Mouse (Mus musculus): ENCODE measurements around the gene Ubxn11. TPM values are rescaled to one million over a fixed set of nuclear protein-coding genes. Genes with fewer than 3 reads are reported as not detected.

Ubxn11 gene
- polyA plus RNA-seq, 1 experiment from 2014 or later, result 13.3 TPM

DNA sequence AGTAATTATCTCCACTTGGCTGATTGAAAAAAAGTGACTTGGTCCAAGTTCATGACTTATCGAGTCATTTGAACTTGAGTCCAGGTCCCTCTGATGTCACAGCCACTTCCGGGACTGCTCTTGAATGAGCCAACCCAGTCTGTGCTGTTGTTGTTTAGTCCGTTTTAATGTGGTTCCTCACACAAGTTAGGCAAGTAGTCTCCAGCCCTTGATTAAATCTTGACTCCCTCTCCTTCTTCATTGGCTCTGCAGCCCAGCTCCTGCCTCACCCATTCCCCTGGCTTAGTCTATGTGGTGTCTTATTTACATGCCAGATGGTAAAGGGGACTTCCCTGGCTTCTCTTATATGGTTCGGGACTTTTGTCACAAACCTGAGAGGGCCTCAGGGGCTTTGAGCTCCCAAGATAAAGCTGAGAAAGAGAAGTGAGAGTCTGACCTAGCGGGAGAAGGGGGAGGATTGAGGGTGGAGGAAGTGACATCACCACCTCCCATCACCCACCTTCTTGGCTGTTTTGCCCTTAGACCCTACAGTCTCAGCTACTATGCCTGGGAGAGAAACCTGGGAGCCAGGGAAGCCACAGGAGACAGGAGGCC, 5.3 kb upstream of the Ubxn11 start:
- H3K9me3 ChIP-seq (ENCODE audit: control insufficient read depth, low read length), result no peaks in the 10 kb centered on the region
- no peaks in the 10 kb centered on the region for H3K4me1 ChIP-seq (replicated peaks; ENCODE audit: control insufficient read depth, insufficient read depth, low read length)
- WGBS, result 87% methylated on average over 5 of the region's 5 CpGs
- H3K27me3 ChIP-seq (replicated peaks; ENCODE audit: control insufficient read depth, insufficient read depth, low read length), result no peaks in the 10 kb centered on the region
- no peak overlapping the region for H3K9ac ChIP-seq (replicated peaks; ENCODE audit: low read depth, low read length)
- H3K36me3 ChIP-seq (ENCODE audit: control insufficient read depth, insufficient read depth), result no peaks in the 10 kb centered on the region
- no peak overlapping the region for H3K27ac ChIP-seq (ENCODE audit: low read length)
- ATAC-seq, result no peak
- no peak overlapping the region for H3K4me2 ChIP-seq (ENCODE audit: low read length)
- H3K4me3 ChIP-seq (replicated peaks; ENCODE audit: low read length), result no peak overlapping the region

DNA sequence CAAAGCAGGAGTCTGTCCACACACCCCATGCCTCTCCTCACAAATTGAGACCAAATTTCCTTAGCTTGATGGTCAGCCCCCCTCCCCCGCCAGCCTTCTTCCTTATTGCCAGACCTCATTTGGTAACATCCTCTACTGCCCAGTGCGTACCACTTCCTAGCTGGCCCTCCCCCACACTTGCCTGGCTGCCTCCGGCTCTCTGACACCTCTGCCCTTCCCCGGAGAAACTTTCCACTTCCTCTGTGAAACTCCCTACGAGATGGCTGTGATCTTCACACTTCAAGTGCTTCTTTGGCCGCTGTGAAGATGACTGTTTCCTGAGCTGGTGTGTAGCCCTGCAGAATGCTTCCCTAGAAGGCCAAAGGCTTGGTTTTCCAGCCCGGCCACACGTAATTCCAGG, 3.7 kb upstream of the Ubxn11 start:
- Histone ChIP-seq H3K36me3 (ENCODE audit: control insufficient read depth, insufficient read depth) (no peaks in the 10 kb centered on the region), H3K4me3 (replicated peaks; ENCODE audit: low read length) (no peak overlapping the region), H3K9me3 (ENCODE audit: control insufficient read depth, low read length) (no peaks in the 10 kb centered on the region), H3K4me1 (replicated peaks; ENCODE audit: control insufficient read depth, insufficient read depth, low read length) (peaks cover 6% of the 10 kb centered on the region; the same call in 1 of the 2 replicates), H3K4me2 (ENCODE audit: low read length) (no peak overlapping the region), H3K27ac (ENCODE audit: low read length) (no peak overlapping the region), H3K27me3 (replicated peaks; ENCODE audit: control insufficient read depth, insufficient read depth, low read length) (no peaks in the 10 kb centered on the region), H3K9ac (replicated peaks; ENCODE audit: low read depth, low read length) (no peak overlapping the region)
- WGBS, result 78% methylated on average over 8 of the region's 8 CpGs
- no peak for ATAC-seq

DNA sequence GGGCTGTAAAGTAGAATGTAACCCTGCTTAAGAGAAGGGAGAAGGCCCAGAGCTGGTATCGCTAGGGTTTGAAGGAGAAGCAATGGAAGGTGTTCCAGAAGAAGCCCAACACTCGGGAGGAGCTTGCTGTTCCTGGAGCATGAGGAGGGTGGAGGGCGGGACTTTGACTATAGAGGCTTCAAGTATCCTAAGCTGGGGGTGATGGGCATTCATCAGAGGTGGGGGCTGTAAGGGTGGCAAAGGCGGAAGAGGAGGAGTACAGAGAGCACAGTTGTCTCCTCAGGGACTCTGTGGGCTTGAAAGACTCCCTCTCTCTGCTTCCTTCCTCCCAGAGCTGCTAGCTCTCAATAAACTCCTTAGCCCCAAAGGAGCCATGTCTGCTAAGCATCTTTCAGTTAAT, 2.1 kb upstream of the Ubxn11 start:
- Histone ChIP-seq H3K27ac (ENCODE audit: low read length) (no peak overlapping the region), H3K4me3 (replicated peaks; ENCODE audit: low read length) (no peak overlapping the region), H3K36me3 (ENCODE audit: control insufficient read depth, insufficient read depth) (no peaks in the 10 kb centered on the region), H3K9ac (replicated peaks; ENCODE audit: low read depth, low read length) (no peak overlapping the region), H3K4me2 (ENCODE audit: low read length) (no peak overlapping the region), H3K4me1 (replicated peaks; ENCODE audit: control insufficient read depth, insufficient read depth, low read length) (peaks cover 6% of the 10 kb centered on the region; the same call in 1 of the 2 replicates), H3K27me3 (replicated peaks; ENCODE audit: control insufficient read depth, insufficient read depth, low read length) (no peaks in the 10 kb centered on the region), H3K9me3 (ENCODE audit: control insufficient read depth, low read length) (no peaks in the 10 kb centered on the region)
- 78% methylated on average over 4 of the region's 4 CpGs for WGBS
- ATAC-seq, result no peak

DNA sequence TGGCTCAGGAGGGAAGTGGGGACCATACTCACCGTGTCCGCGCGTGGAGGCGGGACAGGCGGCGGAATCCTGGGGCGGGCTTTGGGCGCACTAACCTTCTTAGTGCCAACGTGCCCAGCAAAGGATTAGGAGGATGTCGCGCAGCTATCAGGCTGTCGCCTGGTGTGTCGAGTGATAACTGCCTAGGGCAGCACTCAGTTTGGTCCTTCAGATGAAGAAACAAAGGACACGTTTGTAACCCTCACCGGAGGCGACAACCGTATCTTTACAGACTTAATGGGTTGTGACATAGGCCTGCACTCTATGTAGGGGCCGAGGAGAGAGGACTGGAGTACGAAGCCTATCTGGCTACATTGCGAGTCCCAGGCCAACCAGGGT, 361 bp downstream of the Ubxn11 start:
- Histone ChIP-seq H3K4me1 (replicated peaks; ENCODE audit: control insufficient read depth, insufficient read depth, low read length) (peaks cover 6% of the 10 kb centered on the region; the same call in 1 of the 2 replicates), H3K9ac (replicated peaks; ENCODE audit: low read depth, low read length) (peak overlapping the region; percentile 59), H3K36me3 (ENCODE audit: control insufficient read depth, insufficient read depth) (no peaks in the 10 kb centered on the region), H3K27ac (ENCODE audit: low read length) (peak overlapping the region; percentile 2; the same call in 1 of the 2 replicates), H3K27me3 (replicated peaks; ENCODE audit: control insufficient read depth, insufficient read depth, low read length) (no peaks in the 10 kb centered on the region), H3K4me2 (ENCODE audit: low read length) (peak overlapping the region; percentile 75), H3K4me3 (replicated peaks; ENCODE audit: low read length) (peak overlapping the region; percentile 77), H3K9me3 (ENCODE audit: control insufficient read depth, low read length) (no peaks in the 10 kb centered on the region)
- peak; percentile 31 for ATAC-seq
- 4% methylated on average over 21 of the region's 21 CpGs for WGBS

GRCm38 (mm10) chr4:134106105-134106504, 3.7 kb downstream of the Ubxn11 start:
- WGBS, result 76% methylated on average over 7 of the region's 7 CpGs
- H3K4me1 ChIP-seq (replicated peaks; ENCODE audit: control insufficient read depth, insufficient read depth, low read length), result peaks cover 6% of the 10 kb centered on the region; the same call in 1 of the 2 replicates
- H3K4me3 ChIP-seq (replicated peaks; ENCODE audit: low read length), result no peak overlapping the region
- ATAC-seq, result no peak
- no peak overlapping the region for H3K27ac ChIP-seq (ENCODE audit: low read length)
- H3K27me3 ChIP-seq (replicated peaks; ENCODE audit: control insufficient read depth, insufficient read depth, low read length), result no peaks in the 10 kb centered on the region
- H3K9ac ChIP-seq (replicated peaks; ENCODE audit: low read depth, low read length), result no peak overlapping the region
- no peaks in the 10 kb centered on the region for H3K9me3 ChIP-seq (ENCODE audit: control insufficient read depth, low read length)
- no peaks in the 10 kb centered on the region for H3K36me3 ChIP-seq (ENCODE audit: control insufficient read depth, insufficient read depth)
- H3K4me2 ChIP-seq (ENCODE audit: low read length), result no peak overlapping the region

DNA sequence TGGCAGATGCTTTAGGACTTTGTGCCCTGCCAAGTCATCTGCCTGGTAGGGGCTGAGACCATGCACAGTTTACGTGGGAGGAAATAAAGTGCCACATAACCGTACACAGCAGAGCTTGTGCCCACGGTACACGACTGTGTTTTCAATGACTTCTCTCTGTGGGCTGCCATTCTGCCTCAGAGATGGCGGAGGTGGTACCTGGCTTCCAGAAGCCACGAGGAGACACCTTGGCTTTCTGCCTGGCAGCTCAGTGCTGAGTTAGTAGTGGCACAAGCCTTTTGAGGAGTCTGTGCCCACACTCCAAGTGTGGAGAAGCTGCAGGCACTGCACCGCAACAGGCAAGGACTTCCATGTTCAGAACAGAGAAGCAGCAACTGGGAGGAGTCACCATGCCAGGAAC, 5.4 kb downstream of the Ubxn11 start:
- Histone ChIP-seq H3K27me3 (replicated peaks; ENCODE audit: control insufficient read depth, insufficient read depth, low read length) (no peaks in the 10 kb centered on the region), H3K36me3 (ENCODE audit: control insufficient read depth, insufficient read depth) (no peaks in the 10 kb centered on the region), H3K4me2 (ENCODE audit: low read length) (no peak overlapping the region), H3K4me3 (replicated peaks; ENCODE audit: low read length) (no peak overlapping the region), H3K4me1 (replicated peaks; ENCODE audit: control insufficient read depth, insufficient read depth, low read length) (peaks cover 5% of the 10 kb centered on the region; the same call in 1 of the 2 replicates), H3K27ac (ENCODE audit: low read length) (no peak overlapping the region), H3K9me3 (ENCODE audit: control insufficient read depth, low read length) (no peaks in the 10 kb centered on the region), H3K9ac (replicated peaks; ENCODE audit: low read depth, low read length) (no peak overlapping the region)
- no peak for ATAC-seq
- WGBS, result 89% methylated on average over 7 of the region's 7 CpGs

DNA sequence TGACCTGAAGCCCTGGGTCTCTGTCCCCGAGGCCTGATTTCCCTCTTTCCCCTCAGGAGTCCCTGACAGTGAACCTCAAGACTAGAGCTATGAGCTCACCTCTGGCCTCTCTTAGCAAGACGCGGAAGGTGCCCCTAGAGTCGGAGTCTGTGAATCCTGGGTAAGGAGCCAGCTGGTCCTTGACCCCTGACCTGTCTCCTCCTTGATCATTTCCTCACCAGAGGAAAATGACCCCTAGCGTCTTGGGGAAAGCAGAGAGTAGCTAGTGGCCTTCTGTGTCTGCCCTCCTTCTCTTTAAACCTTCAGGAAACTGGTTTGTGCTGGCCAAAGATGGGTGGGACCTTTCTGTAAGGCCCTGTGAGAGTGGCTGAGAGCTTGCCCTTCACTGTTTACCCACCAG, 5.8 kb downstream of the Ubxn11 start:
- Histone ChIP-seq H3K36me3 (ENCODE audit: control insufficient read depth, insufficient read depth) (no peaks in the 10 kb centered on the region), H3K4me3 (replicated peaks; ENCODE audit: low read length) (no peak overlapping the region), H3K27ac (ENCODE audit: low read length) (no peak overlapping the region), H3K4me1 (replicated peaks; ENCODE audit: control insufficient read depth, insufficient read depth, low read length) (peaks cover under 1% of the 10 kb centered on the region; the same call in 1 of the 2 replicates), H3K4me2 (ENCODE audit: low read length) (no peak overlapping the region), H3K27me3 (replicated peaks; ENCODE audit: control insufficient read depth, insufficient read depth, low read length) (no peaks in the 10 kb centered on the region), H3K9me3 (ENCODE audit: control insufficient read depth, low read length) (no peaks in the 10 kb centered on the region), H3K9ac (replicated peaks; ENCODE audit: low read depth, low read length) (no peak overlapping the region)
- no peak for ATAC-seq
- WGBS, result 77% methylated on average over 5 of the region's 5 CpGs

- Histone ChIP-seq H3K4me1 (replicated peaks; ENCODE audit: control insufficient read depth, insufficient read depth, low read length) (no peaks in the 10 kb centered on the region), H3K27me3 (replicated peaks; ENCODE audit: control insufficient read depth, insufficient read depth, low read length) (no peaks in the 10 kb centered on the region), H3K4me2 (ENCODE audit: low read length) (no peak overlapping the region), H3K9me3 (ENCODE audit: control insufficient read depth, low read length) (no peaks in the 10 kb centered on the region), H3K27ac (ENCODE audit: low read length) (no peak overlapping the region), H3K36me3 (ENCODE audit: control insufficient read depth, insufficient read depth) (no peaks in the 10 kb centered on the region), H3K4me3 (replicated peaks; ENCODE audit: low read length) (no peak overlapping the region), H3K9ac (replicated peaks; ENCODE audit: low read depth, low read length) (no peak overlapping the region)
- WGBS, result 46% methylated on average over 3 of the region's 3 CpGs
- ATAC-seq, result no peak
These were observed 8.3 kb downstream of the Ubxn11 start for GRCm38 (mm10) chr4:134110653-134111052.

- H3K36me3 ChIP-seq (ENCODE audit: control insufficient read depth, insufficient read depth), result no peaks in the 10 kb centered on the region
- 85% methylated on average over 6 of the region's 6 CpGs for whole genome bisulfite sequencing
- no peak overlapping the region for H3K4me3 ChIP-seq (replicated peaks; ENCODE audit: low read length)
- H3K27me3 ChIP-seq (replicated peaks; ENCODE audit: control insufficient read depth, insufficient read depth, low read length), result no peaks in the 10 kb centered on the region
- H3K27ac ChIP-seq (ENCODE audit: low read length), result no peak overlapping the region
- no peaks in the 10 kb centered on the region for H3K4me1 ChIP-seq (replicated peaks; ENCODE audit: control insufficient read depth, insufficient read depth, low read length)
- no peak overlapping the region for H3K4me2 ChIP-seq (ENCODE audit: low read length)
- no peaks in the 10 kb centered on the region for H3K9me3 ChIP-seq (ENCODE audit: control insufficient read depth, low read length)
- H3K9ac ChIP-seq (replicated peaks; ENCODE audit: low read depth, low read length), result no peak overlapping the region
- no peak for ATAC-seq
These were observed 10.0 kb downstream of the Ubxn11 start for GRCm38 (mm10) chr4:134112403-134112802.

All from forebrain, embryonic 16.5 days (tissue).